Mouse (Mus musculus): ENCODE results near the gene Noxa1. TPM values are rescaled to one million over a fixed set of nuclear protein-coding genes. Genes with fewer than 3 reads are reported as not detected.

Gene Noxa1
- polyA plus RNA-seq, 1 experiment from 2014 or later, result 4.4 TPM

- Histone ChIP-seq H3K4me2 (replicated peaks; ENCODE audit: low read depth) (no peak overlapping the region), H3K9ac (ENCODE audit: low read length) (no peak overlapping the region), H3K36me3 (ENCODE audit: control insufficient read depth, insufficient read depth, low read length) (no peaks in the 10 kb centered on the region), H3K4me1 (replicated peaks; ENCODE audit: control insufficient read depth, insufficient read depth) (no peaks in the 10 kb centered on the region; the same call in 1 of the 2 replicates), H3K4me3 (ENCODE audit: low read depth, low read length) (no peak overlapping the region), H3K9me3 (ENCODE audit: control insufficient read depth, low read length) (no peaks in the 10 kb centered on the region), H3K27me3 (ENCODE audit: control insufficient read depth, insufficient read depth, low read length) (no peaks in the 10 kb centered on the region), H3K27ac (replicated peaks) (0 out of 2 replicates have a peak overlapping the region, but pooled peaks have one; percentile 30)
- ATAC-seq (ENCODE audit: low FRiP score, low TSS enrichment) (peak; percentile 65), DNase-seq (ENCODE audit: low spot score) (peak; percentile 85)
- TF ChIP-seq CTCF (IDR thresholded peaks at IDR 0.05; ENCODE audit: low read depth), result peak; percentile 90
- no peak for TF ChIP-seq EP300 (optimal IDR thresholded peaks at IDR 0.05)
- 32% methylated on average over 5 of the region's 5 CpGs for WGBS
These were observed 32.3 kb upstream of the Noxa1 start for GRCm38 (mm10) chr2:25127206-25127605.

DNA sequence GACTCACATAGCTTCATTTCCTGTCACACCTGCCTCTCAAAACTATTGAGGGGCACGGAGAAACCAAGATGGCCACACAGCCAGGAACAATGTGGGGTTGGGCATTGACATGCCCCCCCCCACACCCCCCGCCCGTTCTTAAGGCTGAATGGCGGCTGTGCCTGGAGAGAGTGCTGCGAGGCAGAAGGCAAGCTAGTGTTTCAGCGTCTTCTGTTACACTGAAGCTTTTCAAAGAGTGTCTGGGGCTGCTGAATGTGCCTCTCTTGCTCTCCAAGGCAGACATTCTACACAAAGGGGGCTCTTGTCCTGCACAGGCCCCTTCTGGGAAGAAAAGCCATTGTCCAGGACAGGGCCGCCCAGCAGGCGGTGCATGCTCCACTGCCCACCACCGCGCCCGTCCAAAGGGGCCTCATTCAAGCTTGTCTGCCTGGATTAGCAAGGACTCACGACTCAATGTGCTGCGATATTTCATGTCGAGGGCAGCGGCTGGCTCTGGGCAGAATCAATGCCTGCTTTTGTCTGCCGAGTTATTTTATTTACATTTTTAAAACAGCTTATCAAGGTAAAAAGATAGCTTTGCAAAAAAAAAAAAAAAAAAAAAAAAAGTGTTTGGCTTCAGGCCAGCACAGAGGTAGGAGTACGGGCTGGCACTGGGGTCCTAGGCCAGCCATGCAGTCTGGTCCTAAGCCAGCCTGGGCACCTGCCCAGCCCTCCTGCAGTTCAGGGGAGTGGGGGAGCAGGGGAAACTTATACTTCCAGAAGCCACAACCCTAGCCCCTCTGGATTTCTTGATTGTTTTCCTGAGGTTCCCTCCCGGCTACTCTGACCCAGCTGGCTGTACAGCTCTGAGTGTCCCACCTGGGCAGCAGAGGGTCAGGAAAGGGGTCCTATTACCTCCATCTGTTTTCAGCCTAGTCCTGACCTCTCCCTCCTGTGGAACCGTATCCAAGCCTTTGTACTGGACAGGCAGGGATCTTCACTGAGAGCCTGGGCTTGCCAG is 31.4 kb upstream of the Noxa1 start:
- Histone ChIP-seq H3K4me1 (replicated peaks; ENCODE audit: control insufficient read depth, insufficient read depth) (no peaks in the 10 kb centered on the region; the same call in 1 of the 2 replicates), H3K4me3 (ENCODE audit: low read depth, low read length) (no peak overlapping the region), H3K27me3 (ENCODE audit: control insufficient read depth, insufficient read depth, low read length) (no peaks in the 10 kb centered on the region), H3K9ac (ENCODE audit: low read length) (no peak overlapping the region), H3K27ac (replicated peaks) (peak overlapping the region; percentile 70), H3K4me2 (replicated peaks; ENCODE audit: low read depth) (no peak overlapping the region), H3K9me3 (ENCODE audit: control insufficient read depth, low read length) (no peaks in the 10 kb centered on the region), H3K36me3 (ENCODE audit: control insufficient read depth, insufficient read depth, low read length) (no peaks in the 10 kb centered on the region)
- WGBS, result 33% methylated on average over 19 of the region's 19 CpGs
- TF ChIP-seq EP300 (optimal IDR thresholded peaks at IDR 0.05) (no peak), CTCF (IDR thresholded peaks at IDR 0.05; ENCODE audit: low read depth) (peak; percentile 38)
- peak; percentile 55 for ATAC-seq (ENCODE audit: low FRiP score, low TSS enrichment)
- DNase-seq (ENCODE audit: low spot score), result peak; percentile 74

DNA sequence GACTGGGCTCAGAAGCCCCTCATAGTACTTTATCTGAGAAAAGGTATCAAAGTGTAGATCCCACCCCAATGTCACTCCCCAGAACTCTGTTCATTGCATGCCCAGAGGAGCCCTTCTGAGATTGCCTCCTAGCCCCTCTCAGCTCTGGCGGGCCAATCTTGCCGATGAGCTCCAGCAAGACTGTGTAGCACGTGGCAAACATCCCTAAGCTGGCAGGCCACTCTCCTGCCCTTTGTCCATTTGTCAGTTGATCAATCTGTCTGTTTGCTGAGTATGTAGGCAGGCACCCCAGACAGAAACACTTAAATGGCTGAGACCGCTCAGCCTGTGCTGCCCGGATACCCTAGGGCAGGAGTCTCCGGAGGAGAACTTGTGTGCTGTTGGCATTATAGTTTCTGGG is 30.2 kb upstream of the Noxa1 start:
- DNase-seq (ENCODE audit: low spot score) (no peak), ATAC-seq (ENCODE audit: low FRiP score, low TSS enrichment) (no peak)
- Histone ChIP-seq H3K9ac (ENCODE audit: low read length) (no peak overlapping the region), H3K27me3 (ENCODE audit: control insufficient read depth, insufficient read depth, low read length) (no peaks in the 10 kb centered on the region), H3K27ac (replicated peaks) (no peak overlapping the region), H3K4me1 (replicated peaks; ENCODE audit: control insufficient read depth, insufficient read depth) (no peaks in the 10 kb centered on the region; the same call in 1 of the 2 replicates), H3K4me2 (replicated peaks; ENCODE audit: low read depth) (no peak overlapping the region), H3K36me3 (ENCODE audit: control insufficient read depth, insufficient read depth, low read length) (no peaks in the 10 kb centered on the region), H3K9me3 (ENCODE audit: control insufficient read depth, low read length) (no peaks in the 10 kb centered on the region), H3K4me3 (ENCODE audit: low read depth, low read length) (no peak overlapping the region)
- TF ChIP-seq EP300 (optimal IDR thresholded peaks at IDR 0.05) (no peak), CTCF (IDR thresholded peaks at IDR 0.05; ENCODE audit: low read depth) (no peak)
- WGBS, result 84% methylated on average over 6 of the region's 6 CpGs

DNA sequence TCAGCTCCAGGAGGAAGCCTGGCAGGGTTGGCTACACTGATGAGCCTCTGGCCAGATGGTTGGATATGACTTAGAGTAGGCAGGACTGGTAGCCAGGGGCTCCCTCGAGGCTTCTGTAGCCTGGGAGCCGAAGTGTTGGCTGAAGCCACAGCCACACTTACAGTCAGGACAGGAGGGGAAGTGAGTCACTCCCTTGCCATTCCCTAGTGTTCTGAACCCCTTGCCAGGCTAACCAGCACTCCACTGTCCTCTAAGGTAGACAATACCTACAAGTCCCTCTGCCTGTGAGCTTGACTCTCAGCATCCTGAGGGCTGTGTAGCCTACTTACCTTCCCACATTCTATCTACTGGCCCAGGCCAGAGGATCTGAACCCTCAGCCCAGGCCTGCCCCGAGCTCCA is 29.5 kb upstream of the Noxa1 start:
- Histone ChIP-seq H3K9ac (ENCODE audit: low read length) (no peak overlapping the region), H3K4me1 (replicated peaks; ENCODE audit: control insufficient read depth, insufficient read depth) (no peaks in the 10 kb centered on the region; the same call in 1 of the 2 replicates), H3K27me3 (ENCODE audit: control insufficient read depth, insufficient read depth, low read length) (no peaks in the 10 kb centered on the region), H3K9me3 (ENCODE audit: control insufficient read depth, low read length) (no peaks in the 10 kb centered on the region), H3K4me3 (ENCODE audit: low read depth, low read length) (no peak overlapping the region), H3K27ac (replicated peaks) (no peak overlapping the region), H3K4me2 (replicated peaks; ENCODE audit: low read depth) (no peak overlapping the region), H3K36me3 (ENCODE audit: control insufficient read depth, insufficient read depth, low read length) (no peaks in the 10 kb centered on the region)
- ATAC-seq (ENCODE audit: low FRiP score, low TSS enrichment) (no peak), DNase-seq (ENCODE audit: low spot score) (no peak)
- 46% methylated on average over 3 of the region's 3 CpGs for WGBS
- TF ChIP-seq EP300 (optimal IDR thresholded peaks at IDR 0.05) (no peak), CTCF (IDR thresholded peaks at IDR 0.05; ENCODE audit: low read depth) (no peak)

DNA sequence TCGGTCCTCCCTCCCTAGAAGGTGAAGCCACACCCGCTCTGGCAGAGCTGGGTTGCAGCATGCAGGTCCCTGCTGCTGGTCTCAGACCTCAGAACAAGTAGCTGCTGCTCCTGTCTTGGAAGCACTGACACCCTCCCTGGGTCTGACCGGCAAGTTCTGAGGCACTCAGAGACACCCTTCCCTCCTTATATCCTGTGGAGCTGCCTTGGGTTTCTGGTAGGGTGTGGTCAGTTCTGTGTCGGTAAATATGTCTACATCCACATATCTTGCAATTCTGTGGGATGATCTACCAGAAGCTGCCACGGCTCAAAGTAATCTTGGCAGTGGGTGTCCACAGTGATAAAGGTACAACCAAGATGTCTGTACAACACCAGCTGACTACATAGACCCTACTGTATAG is 28.6 kb upstream of the Noxa1 start:
- 45% methylated on average over 5 of the region's 5 CpGs for WGBS
- Histone ChIP-seq H3K4me2 (replicated peaks; ENCODE audit: low read depth) (no peak overlapping the region), H3K9me3 (ENCODE audit: control insufficient read depth, low read length) (no peaks in the 10 kb centered on the region), H3K27ac (replicated peaks) (no peak overlapping the region), H3K27me3 (ENCODE audit: control insufficient read depth, insufficient read depth, low read length) (no peaks in the 10 kb centered on the region), H3K4me1 (replicated peaks; ENCODE audit: control insufficient read depth, insufficient read depth) (no peaks in the 10 kb centered on the region; the same call in 1 of the 2 replicates), H3K9ac (ENCODE audit: low read length) (no peak overlapping the region), H3K36me3 (ENCODE audit: control insufficient read depth, insufficient read depth, low read length) (no peaks in the 10 kb centered on the region), H3K4me3 (ENCODE audit: low read depth, low read length) (no peak overlapping the region)
- no peak for TF ChIP-seq EP300 (optimal IDR thresholded peaks at IDR 0.05)
- no peak for TF ChIP-seq CTCF (IDR thresholded peaks at IDR 0.05; ENCODE audit: low read depth)
- DNase-seq (ENCODE audit: low spot score) (peak; percentile 36), ATAC-seq (ENCODE audit: low FRiP score, low TSS enrichment) (no peak)

- no peak overlapping the region for H3K9ac ChIP-seq (ENCODE audit: low read length)
- no peak overlapping the region for H3K27ac ChIP-seq (replicated peaks)
- no peaks in the 10 kb centered on the region for H3K9me3 ChIP-seq (ENCODE audit: control insufficient read depth, low read length)
- H3K4me3 ChIP-seq (ENCODE audit: low read depth, low read length), result no peak overlapping the region
- no peak for DNase-seq (ENCODE audit: low spot score)
- ATAC-seq (ENCODE audit: low FRiP score, low TSS enrichment), result no peak
- H3K36me3 ChIP-seq (ENCODE audit: control insufficient read depth, insufficient read depth, low read length), result no peaks in the 10 kb centered on the region
- H3K4me1 ChIP-seq (replicated peaks; ENCODE audit: control insufficient read depth, insufficient read depth), result no peaks in the 10 kb centered on the region
- TF ChIP-seq EP300 (optimal IDR thresholded peaks at IDR 0.05) (no peak), CTCF (IDR thresholded peaks at IDR 0.05; ENCODE audit: low read depth) (no peak)
- no peaks in the 10 kb centered on the region for H3K27me3 ChIP-seq (ENCODE audit: control insufficient read depth, insufficient read depth, low read length)
- WGBS, result 64% methylated on average over 2 of the region's 2 CpGs
- no peak overlapping the region for H3K4me2 ChIP-seq (replicated peaks; ENCODE audit: low read depth)
These were observed 27.7 kb upstream of the Noxa1 start for GRCm38 (mm10) chr2:25122666-25123065.

All from stomach, postnatal 0 days (tissue).